Mouse (Mus musculus) hematopoietic stem cell, adult 5-6 weeks (primary cell): Measurements from ENCODE around the gene Atp6v0a1. TPM values are rescaled to one million over a fixed set of nuclear protein-coding genes. Genes with fewer than 3 reads are reported as not detected.
A peak's percentile ranks its signal among the peaks of the same experiment; 100 is the strongest.

ENCODE experiments used
- ATAC-seq, 2 experiments: fragments of 125-278 bp in 1 of 2; replicated peaks in 1 of 2; 2 replicates each; pipeline ENCODE4 v1.8.0; 2016 to 2017; ENCODE audit warnings: inconsistent platforms in 2 of 2, mild to moderate bottlenecking in 2 of 2, moderate number of reproducible peaks in 2 of 2, low read depth in 1 of 2, moderate TSS enrichment in 1 of 2; ENCODE audit not compliant: low FRiP score in 2 of 2, poor library complexity in 2 of 2, severe bottlenecking in 2 of 2, insufficient read depth in 1 of 2, low TSS enrichment in 1 of 2
- total RNA-seq: library from RNA; stranded (forward); fragments of 172-1452, 232-1000 nt; gene quantifications from 2 replicates; pipeline ENCODE4 v1.2.3, GENCODE M21; 2017

The Atp6v0a1 gene
- total RNA-seq, 1 experiment from 2014 or later: 7.5 TPM

GRCm38 (mm10) chr11:100974381-100974970 lies 34.8 kb upstream of the Atp6v0a1 start:
- ATAC-seq: no peak

- no peak for ATAC-seq
Measured at GRCm38 (mm10) chr11:100975241-100975640, 34.0 kb upstream of the Atp6v0a1 start.

- no peak for ATAC-seq
Measured at GRCm38 (mm10) chr11:100979887-100980286, 29.4 kb upstream of the Atp6v0a1 start.

- no peak for ATAC-seq
Measured at GRCm38 (mm10) chr11:100980438-100980837, 28.8 kb upstream of the Atp6v0a1 start.

- no peak for ATAC-seq
Measured at GRCm38 (mm10) chr11:100981236-100981635, 28.0 kb upstream of the Atp6v0a1 start.

GRCm38 (mm10) chr11:100982087-100982486 lies 27.2 kb upstream of the Atp6v0a1 start:
- no peak for ATAC-seq

- ATAC-seq: peak; percentile 85 to 92
Measured at GRCm38 (mm10) chr11:100983125-100983777, 26.0 kb upstream of the Atp6v0a1 start.

GRCm38 (mm10) chr11:100983778-100984131 lies 25.5 kb upstream of the Atp6v0a1 start:
- 0 out of 4 replicates have a peak, but pooled peaks of 1 of the 2 experiments have one; percentile 5 for ATAC-seq

GRCm38 (mm10) chr11:100985607-100986006 lies 23.6 kb upstream of the Atp6v0a1 start:
- ATAC-seq: no peak

GRCm38 (mm10) chr11:100988674-100989073 lies 20.6 kb upstream of the Atp6v0a1 start:
- no peak for ATAC-seq

GRCm38 (mm10) chr11:100989666-100990065 lies 19.6 kb upstream of the Atp6v0a1 start:
- ATAC-seq: no peak

- no peak for ATAC-seq
Measured at GRCm38 (mm10) chr11:100991027-100991534, 18.2 kb upstream of the Atp6v0a1 start.

- ATAC-seq: no peak
Measured at GRCm38 (mm10) chr11:100993437-100993836, 15.8 kb upstream of the Atp6v0a1 start.

GRCm38 (mm10) chr11:100994233-100994632 lies 15.0 kb upstream of the Atp6v0a1 start:
- no peak for ATAC-seq

- no peak for ATAC-seq
Measured at GRCm38 (mm10) chr11:100994655-100995054, 14.6 kb upstream of the Atp6v0a1 start.

GRCm38 (mm10) chr11:100996501-100996900 lies 12.8 kb upstream of the Atp6v0a1 start:
- no peak for ATAC-seq

GRCm38 (mm10) chr11:100998836-100999235 lies 10.4 kb upstream of the Atp6v0a1 start:
- ATAC-seq: no peak

GRCm38 (mm10) chr11:100999254-100999653 lies 10.0 kb upstream of the Atp6v0a1 start:
- ATAC-seq: no peak
